Mouse (Mus musculus) CH12.LX (cell line): ENCODE measurements around the gene Anxa4. TPM values are rescaled to one million over a fixed set of nuclear protein-coding genes. Genes with fewer than 3 reads are reported as not detected.

Source experiments
- DNase-seq: peaks from one replicate; pipeline ENCODE4 v3.0.0-alpha.2; 2013; ENCODE audit errors: extremely low read depth
- H3K27ac ChIP-seq: 2 replicates; pipeline ENCODE4 v1.5.1; 2012; ENCODE audit warnings: low read depth, mild to moderate bottlenecking, control low read depth, moderate library complexity; ENCODE audit not compliant: insufficient read depth
- H3K27me3 ChIP-seq: replicated peaks from 2 replicates; pipeline ENCODE3; 2012; ENCODE audit warnings: inconsistent platforms
- H3K36me3 ChIP-seq, 2 experiments: replicated peaks in 1 of 2; 2 replicates each; pipeline versions ENCODE3 to v1.6.1; 2012; ENCODE audit warnings: inconsistent platforms in 1 of 2, low read length in 1 of 2, mild to moderate bottlenecking in 1 of 2, mixed read lengths in 1 of 2, moderate library complexity in 1 of 2; ENCODE audit not compliant: control insufficient read depth in 1 of 2, insufficient read depth in 1 of 2
- H3K4me1 ChIP-seq, 2 experiments: 2 replicates each; pipeline ENCODE4 v1.6.1; 2012; ENCODE audit warnings: inconsistent platforms in 1 of 2, moderate library complexity in 1 of 2; ENCODE audit not compliant: insufficient read depth in 2 of 2, control insufficient read depth in 1 of 2
- H3K4me2 ChIP-seq: 2 replicates; pipeline ENCODE4 v1.6.1; 2012; ENCODE audit warnings: low read depth, mild to moderate bottlenecking, control low read depth; ENCODE audit not compliant: poor library complexity, insufficient read depth, severe bottlenecking
- H3K4me3 ChIP-seq, 3 experiments: fragments of 150-350 bp in 1 of 3; sonication (generic) in 1 of 3; replicated peaks in 1 of 3; 2 replicates each; pipeline versions ENCODE3 to v1.5.1; 2011 to 2012; ENCODE audit warnings: low read depth in 2 of 3, low read length in 2 of 3, mild to moderate bottlenecking in 2 of 3, moderate library complexity in 2 of 3, control low read depth in 1 of 3, improper control_type of control experiment in 1 of 3, inconsistent platforms in 1 of 3, mixed read lengths in 1 of 3; ENCODE audit not compliant: poor library complexity in 1 of 3
- H3K79me2 ChIP-seq: replicated peaks from 2 replicates; pipeline ENCODE4 v1.6.1; 2012; ENCODE audit warnings: mild to moderate bottlenecking, moderate library complexity; ENCODE audit not compliant: control insufficient read depth, poor library complexity, insufficient read depth, severe bottlenecking; ENCODE audit errors: extremely low read depth
- H3K9ac ChIP-seq: 2 replicates; pipeline ENCODE4 v1.6.1; 2012; ENCODE audit warnings: low read depth, mild to moderate bottlenecking, control low read depth, moderate library complexity; ENCODE audit not compliant: insufficient read depth
- H3K9me3 ChIP-seq: replicated peaks from 2 replicates; pipeline ENCODE3; 2012; ENCODE audit warnings: low read length, inconsistent platforms, mixed read lengths
- BHLHE40 ChIP-seq: IDR thresholded peaks from 2 replicates; pipeline ENCODE4 v1.6.1; 2011; ENCODE audit warnings: mild to moderate bottlenecking, low read depth, low read length, improper control_type of control experiment
- CHD1 ChIP-seq: IDR thresholded peaks from 2 replicates; pipeline ENCODE4 v1.6.1; 2012; ENCODE audit warnings: low read depth, low read length, improper control_type of control experiment, inconsistent platforms
- CTCF ChIP-seq, 2 experiments: IDR thresholded peaks in 1 of 2; conservative IDR thresholded peaks in 1 of 2; 2 replicates each; pipeline ENCODE4 v1.5.1; 2011 to 2012; ENCODE audit warnings: low read depth in 2 of 2, low read length in 2 of 2, improper control_type of control experiment in 1 of 2, inconsistent platforms in 1 of 2, mild to moderate bottlenecking in 1 of 2, moderate library complexity in 1 of 2
- E2F4 ChIP-seq: IDR thresholded peaks from 2 replicates; pipeline ENCODE4 v1.6.1; 2011; ENCODE audit warnings: low read depth, low read length, improper control_type of control experiment; ENCODE audit not compliant: insufficient replicate concordance
- GABPA ChIP-seq: IDR thresholded peaks from 2 replicates; pipeline ENCODE4 v1.6.1; 2012; ENCODE audit warnings: low read depth, low read length, improper control_type of control experiment, inconsistent platforms; ENCODE audit not compliant: insufficient replicate concordance
- HCFC1 ChIP-seq: IDR thresholded peaks from 2 replicates; pipeline ENCODE4 v1.6.1; 2012; ENCODE audit warnings: low read depth, mild to moderate bottlenecking, inconsistent platforms, low read length, improper control_type of control experiment
- IRF4 ChIP-seq: IDR thresholded peaks from 2 replicates; pipeline ENCODE4 v1.6.1; 2014; ENCODE audit warnings: low read depth, mild to moderate bottlenecking, inconsistent platforms, low read length, improper control_type of control experiment
- JUN ChIP-seq: IDR thresholded peaks from 2 replicates; pipeline ENCODE4 v1.6.1; 2011; ENCODE audit warnings: low read depth, mild to moderate bottlenecking, low read length, improper control_type of control experiment, moderate library complexity; ENCODE audit not compliant: insufficient read depth
- JUND ChIP-seq: conservative IDR thresholded peaks from 2 replicates; pipeline ENCODE4 v1.6.1; 2011; ENCODE audit warnings: low read depth, low read length, improper control_type of control experiment
- KAT2A ChIP-seq: IDR thresholded peaks from 2 replicates; pipeline ENCODE4 v1.6.1; 2012; ENCODE audit warnings: low read length, improper control_type of control experiment, inconsistent platforms; ENCODE audit not compliant: insufficient replicate concordance
- MAX ChIP-seq: IDR thresholded peaks from 2 replicates; pipeline ENCODE4 v1.6.1; 2011; ENCODE audit warnings: low read length, improper control_type of control experiment
- MEF2A ChIP-seq: IDR thresholded peaks from 2 replicates; pipeline ENCODE4 v1.6.1; 2014; ENCODE audit warnings: low read depth, mild to moderate bottlenecking, inconsistent platforms, low read length, improper control_type of control experiment, borderline replicate concordance
- NELFE ChIP-seq: IDR thresholded peaks from 2 replicates; pipeline ENCODE4 v1.6.1; 2011; ENCODE audit warnings: low read depth, low read length, improper control_type of control experiment
- NRF1 ChIP-seq: IDR thresholded peaks from 2 replicates; pipeline ENCODE4 v1.6.1; 2014; ENCODE audit warnings: low read depth, mild to moderate bottlenecking, inconsistent platforms, low read length, improper control_type of control experiment, moderate library complexity
- POLR2A ChIP-seq: IDR thresholded peaks from 2 replicates; pipeline ENCODE4 v1.6.1; 2011; ENCODE audit warnings: low read depth, mild to moderate bottlenecking, improper control_type of control experiment, low read length
- RAD21 ChIP-seq: IDR thresholded peaks from 2 replicates; pipeline ENCODE4 v1.6.1; 2011; ENCODE audit warnings: low read depth, mild to moderate bottlenecking, low read length, improper control_type of control experiment, moderate library complexity
- RCOR1 ChIP-seq: conservative IDR thresholded peaks from 2 replicates; pipeline ENCODE4 v1.6.1; 2012; ENCODE audit warnings: low read depth, mild to moderate bottlenecking, inconsistent platforms, low read length, improper control_type of control experiment
- TCF12 ChIP-seq: IDR thresholded peaks from 2 replicates; pipeline ENCODE4 v1.6.1; 2014; ENCODE audit warnings: low read depth, mild to moderate bottlenecking, inconsistent platforms, low read length, improper control_type of control experiment
- UBTF ChIP-seq: IDR thresholded peaks from 2 replicates; pipeline ENCODE4 v1.6.1; 2012; ENCODE audit warnings: low read depth, mild to moderate bottlenecking, inconsistent platforms, low read length, improper control_type of control experiment, moderate library complexity
- USF1 ChIP-seq: IDR thresholded peaks from 2 replicates; pipeline ENCODE4 v1.6.1; 2014; ENCODE audit warnings: low read depth, mild to moderate bottlenecking, inconsistent platforms, low read length, improper control_type of control experiment
- USF2 ChIP-seq: conservative IDR thresholded peaks from 2 replicates; pipeline ENCODE4 v1.6.1; 2011; ENCODE audit warnings: low read depth, low read length, improper control_type of control experiment
- ZC3H11A ChIP-seq: IDR thresholded peaks from 2 replicates; pipeline ENCODE4 v1.6.1; 2012; ENCODE audit warnings: low read depth, mild to moderate bottlenecking, inconsistent platforms, low read length, improper control_type of control experiment
- ZKSCAN1 ChIP-seq: IDR thresholded peaks from 2 replicates; pipeline ENCODE4 v1.6.1; 2012; ENCODE audit warnings: low read depth, inconsistent platforms, low read length, improper control_type of control experiment, borderline replicate concordance
- ZMIZ1 ChIP-seq: IDR thresholded peaks from 2 replicates; pipeline ENCODE4 v1.6.1; 2012; ENCODE audit warnings: low read depth, mild to moderate bottlenecking, inconsistent platforms, low read length, improper control_type of control experiment
- ZNF384 ChIP-seq: IDR thresholded peaks from 2 replicates; pipeline ENCODE4 v1.6.1; 2012; ENCODE audit warnings: low read depth, low read length, improper control_type of control experiment, inconsistent platforms
- dilution Hi-C: fragments of 300-500 bp; cut with MboI; formaldehyde crosslinking; loops from 2 replicates; pipeline ENCODE4 v1.14.3; 2020; ENCODE audit warnings: low sequenced_read_pairs; ENCODE audit not compliant: extremely low pct_unique_long_range_greater_than_20kb, extremely low pct_ligation_motif_present
- in situ Hi-C: fragments of 300-500 bp; cut with MboI; formaldehyde crosslinking; loops from 3 replicates; pipeline ENCODE4 v1.14.3; 2019; ENCODE audit warnings: low sequenced_read_pairs, low pct_ligation_motif_present, low pct_unique_long_range_greater_than_20kb, mixed read lengths
- polyA plus RNA-seq: library from polyadenylated mRNA; unstranded; fragments of >175 nt; gene quantifications from 2 replicates; pipeline ENCODE4 v1.2.1, GENCODE M21; 2012; ENCODE audit warnings: low read depth; ENCODE audit not compliant: insufficient read length
- total RNA-seq, 2 experiments: library from RNA; depleted of rRNA; stranded (reverse); fragments of 300-350 nt in 1 of 2; fragments of >200 nt in 1 of 2; gene quantifications; 2 replicates each; pipeline ENCODE4 v1.2.3; 2012 to 2014

Gene Anxa4
- total and polyA plus RNA-seq, 3 experiments = 10.8 to 17.1 (median 13.7) TPM

- H3K27me3 ChIP-seq = peaks cover 3% of the 10 kb centered on the region
- no peak overlapping the region for H3K27ac ChIP-seq
- no peak for DNase-seq
- H3K4me1 ChIP-seq = peaks cover 0 to 11% of the 10 kb centered on the region in 2 experiments; a peak in 1 of 4 replicates
- no peak overlapping the region for H3K9ac ChIP-seq
- no peak overlapping the region for H3K4me2 ChIP-seq
- TF ChIP-seq ZMIZ1 (no peak), ZNF384 (no peak), JUND (no peak), HCFC1 (no peak), MEF2A (no peak), UBTF (no peak), POLR2A (no peak), CTCF (conservative IDR thresholded peaks at IDR 0.05 in 1 of 2, IDR thresholded peaks at IDR 0.05 in 1 of 2; ENCODE audit: low read depth in 2 of 2, low read length in 2 of 2) (no peak), RAD21 (no peak)
- no peaks in the 10 kb centered on the region for H3K79me2 ChIP-seq
- no peaks in the 10 kb centered on the region for H3K9me3 ChIP-seq
- in situ Hi-C loops (no loop called here), dilution Hi-C loops (no loop called here)
- H3K4me3 ChIP-seq = no peak overlapping the region
- H3K36me3 ChIP-seq = no peaks in the 10 kb centered on the region
These were observed 7.1 kb upstream of the Anxa4 start for GRCm38 (mm10) chr6:86800467-86800866.

GRCm38 (mm10) chr6:86797455-86797854 lies 4.1 kb upstream of the Anxa4 start:
- dilution Hi-C loops = no loop called here
- peaks cover 3% of the 10 kb centered on the region for H3K27me3 ChIP-seq

GRCm38 (mm10) chr6:86793957-86794356 lies 573 bp upstream of the Anxa4 start:
- dilution Hi-C loops = no loop called here
- peaks cover 8 to 16% of the 10 kb centered on the region in 2 experiments for H3K4me1 ChIP-seq
- H3K27ac ChIP-seq = no peak overlapping the region
- TF ChIP-seq ZMIZ1 (no peak), RCOR1 (no peak), TCF12 (no peak), NRF1 (no peak), USF1 (no peak), ZC3H11A (no peak), GABPA (no peak), CHD1 (no peak), USF2 (no peak), BHLHE40 (no peak), POLR2A (no peak), KAT2A (no peak), ZKSCAN1 (no peak)
- TF ChIP-seq, all 38 proteins: peak for 0
- peaks cover 5% of the 10 kb centered on the region for H3K27me3 ChIP-seq
- peak overlapping the region; percentile 73; the same call in 1 of the 2 replicates for H3K4me2 ChIP-seq
- DNase-seq = no peak
- peak overlapping the region in 1 of 3 experiments; percentile 69 for H3K4me3 ChIP-seq
- peak overlapping the region; percentile 41; the same call in 1 of the 2 replicates for H3K9ac ChIP-seq
- no peaks in the 10 kb centered on the region for H3K9me3 ChIP-seq
- H3K36me3 ChIP-seq = no peaks in the 10 kb centered on the region
- in situ Hi-C loops = loop anchor here (5.0 kb wide), 1 partner anchor 42 kb away; no protein-coding TSS in a partner anchor
- no peaks in the 10 kb centered on the region for H3K79me2 ChIP-seq

More at GRCm38 (mm10) chr6:86797455-86797854, 4.1 kb upstream of the Anxa4 start:
- Histone ChIP-seq H3K9me3 (no peaks in the 10 kb centered on the region), H3K4me2 (no peak overlapping the region), H3K27ac (no peak overlapping the region), H3K9ac (no peak overlapping the region), H3K36me3 (no peaks in the 10 kb centered on the region), H3K4me3 (no peak overlapping the region), H3K79me2 (no peaks in the 10 kb centered on the region), H3K4me1 (peaks cover 6 to 20% of the 10 kb centered on the region in 2 experiments)
- no peak for DNase-seq
- TF ChIP-seq JUN (no peak), MAX (no peak), IRF4 (no peak), TCF12 (no peak), HCFC1 (no peak), CTCF (conservative IDR thresholded peaks at IDR 0.05 in 1 of 2, IDR thresholded peaks at IDR 0.05 in 1 of 2; ENCODE audit: low read depth in 2 of 2, low read length in 2 of 2) (no peak), E2F4 (no peak), NELFE (no peak), USF2 (no peak), ZKSCAN1 (no peak)
- in situ Hi-C loops = no loop called here
